Mouse (Mus musculus) heart, adult 11 months (tissue): Measurements from ENCODE around the gene Tesk1.

Experiments
- DNase-seq: peaks from one replicate; pipeline ENCODE4 v3.0.0; 2022

The Tesk1 gene

DNA sequence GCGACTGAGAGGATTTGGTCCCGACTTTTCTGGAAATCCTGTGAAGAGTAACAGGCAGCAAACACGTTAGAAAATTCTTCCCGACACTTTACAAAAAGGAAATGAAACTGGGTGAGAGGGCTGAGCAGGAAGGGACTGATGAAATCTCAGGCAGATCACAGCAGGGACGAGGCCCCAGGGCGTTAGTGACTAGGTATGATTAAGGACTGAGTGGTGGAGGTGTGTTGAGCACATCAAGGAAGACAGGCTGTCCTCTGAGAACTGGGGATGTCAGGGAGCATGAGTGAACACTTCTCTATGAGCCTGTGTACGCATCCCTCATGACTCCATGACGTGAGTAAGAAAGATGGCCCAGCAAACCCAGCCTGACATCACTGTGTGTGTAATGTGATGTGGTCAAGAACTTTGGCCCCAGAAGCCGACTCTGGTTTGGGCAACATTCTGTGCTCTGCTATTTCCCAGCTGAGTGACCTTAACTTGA is 21.9 kb upstream of the Tesk1 start:
- DNase-seq: peak; percentile 91

DNA sequence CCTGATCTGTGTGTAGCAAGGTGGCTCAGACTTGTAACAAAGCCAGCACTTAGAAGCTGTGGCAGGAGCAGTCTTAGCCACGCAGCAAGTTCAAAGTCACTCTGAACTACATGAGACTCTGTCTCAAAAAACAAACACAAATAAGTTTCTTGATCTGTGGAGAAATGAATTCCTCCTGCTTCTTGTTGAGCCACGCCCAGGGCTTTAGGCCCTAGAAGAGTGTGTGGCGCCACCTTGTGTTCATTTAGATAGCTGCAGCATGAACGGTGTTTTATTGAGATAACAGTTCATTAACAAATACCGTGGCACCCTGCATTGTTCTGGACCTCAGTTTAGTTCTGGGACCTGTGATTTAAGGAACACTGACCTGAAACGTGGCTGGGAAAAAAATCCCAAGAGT is 21.4 kb upstream of the Tesk1 start:
- peak; percentile 97 for DNase-seq

DNA sequence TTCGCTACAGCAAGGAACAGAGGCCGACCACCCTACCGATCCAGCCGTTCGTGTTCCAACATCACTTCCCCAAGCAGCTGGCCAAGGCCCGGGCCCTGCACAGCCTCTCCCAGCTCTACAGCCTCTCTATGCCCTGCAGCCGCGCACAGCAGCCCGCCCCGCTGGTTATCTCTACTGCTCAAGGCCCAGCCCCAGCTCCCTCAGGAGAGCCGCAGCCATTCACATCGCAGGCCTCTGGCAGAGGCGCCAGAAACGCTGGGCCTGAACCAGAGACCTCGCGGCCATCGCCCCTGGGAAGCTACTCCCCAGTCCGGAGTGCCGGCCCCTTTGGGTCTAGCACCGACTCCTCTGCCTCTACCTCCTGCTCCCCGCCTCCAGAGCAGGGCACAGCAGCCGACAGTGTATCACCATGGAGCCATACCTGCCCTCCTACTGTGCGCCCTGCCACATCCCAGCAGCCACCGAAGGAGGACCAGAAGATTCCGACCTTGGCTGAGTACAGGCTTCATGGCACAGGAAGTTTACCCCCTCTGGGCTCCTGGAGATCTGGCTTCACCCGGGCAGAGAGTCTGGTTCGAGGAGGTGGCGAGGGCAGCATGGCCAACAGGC is 20.0 kb upstream of the Tesk1 start:
- DNase-seq: peak; percentile 95

DNA sequence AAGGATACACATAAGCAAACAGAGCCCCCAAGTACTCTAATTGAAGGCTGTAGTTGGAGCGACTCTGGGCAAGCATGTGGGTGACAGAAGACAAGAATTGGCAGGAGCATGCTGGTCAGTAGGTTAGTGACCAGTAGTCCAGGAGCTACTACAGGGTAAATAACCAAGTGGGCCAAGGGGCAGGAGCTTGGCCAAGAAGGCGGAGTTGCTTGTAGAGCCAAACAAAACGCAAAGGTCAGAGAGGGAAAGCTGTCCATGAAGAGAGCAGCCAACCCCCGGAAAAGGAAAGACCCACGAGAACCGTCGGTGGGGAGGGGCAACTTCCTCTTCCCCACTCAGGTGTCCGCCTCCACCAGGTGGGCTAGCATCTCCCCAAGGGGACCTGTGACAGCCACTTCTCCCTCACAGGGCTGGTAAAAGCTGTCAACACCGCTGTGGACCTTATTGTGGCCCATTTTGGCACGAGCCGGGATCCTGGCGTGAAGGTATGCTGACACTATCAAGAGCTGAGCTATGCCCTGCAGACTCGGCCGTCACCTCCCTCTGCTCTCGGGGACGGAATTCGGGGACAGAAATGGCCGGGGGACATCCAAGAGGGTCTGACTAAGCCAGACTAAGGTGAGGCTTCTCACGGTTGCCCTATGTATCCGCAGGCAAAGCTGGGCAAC is 18.3 kb upstream of the Tesk1 start:
- peak; percentile 97 for DNase-seq

- peak; percentile 90 for DNase-seq
Measured at GRCm38 (mm10) chr4:43424072-43424471, 17.7 kb upstream of the Tesk1 start.

DNA sequence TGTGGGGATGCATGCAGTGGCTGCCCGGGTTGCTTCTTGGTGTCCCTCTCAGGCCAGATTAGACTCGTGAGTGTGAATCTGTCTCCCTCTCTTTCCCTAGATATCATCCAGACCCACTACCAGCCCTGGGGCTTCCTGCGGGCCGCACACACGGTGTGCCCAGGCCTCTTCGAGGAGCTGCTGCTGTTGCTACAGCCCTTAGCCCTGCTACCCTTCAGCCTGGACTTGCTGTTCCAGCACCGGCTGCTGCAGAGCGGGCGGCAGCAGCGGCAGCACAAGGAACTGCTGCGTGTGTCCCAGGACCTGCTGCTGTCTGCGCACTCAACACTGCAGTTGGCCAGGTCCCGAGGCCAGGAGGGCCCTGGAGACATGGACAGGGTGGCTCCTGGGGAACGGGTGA is 16.5 kb upstream of the Tesk1 start:
- peak; percentile 87 for DNase-seq

DNA sequence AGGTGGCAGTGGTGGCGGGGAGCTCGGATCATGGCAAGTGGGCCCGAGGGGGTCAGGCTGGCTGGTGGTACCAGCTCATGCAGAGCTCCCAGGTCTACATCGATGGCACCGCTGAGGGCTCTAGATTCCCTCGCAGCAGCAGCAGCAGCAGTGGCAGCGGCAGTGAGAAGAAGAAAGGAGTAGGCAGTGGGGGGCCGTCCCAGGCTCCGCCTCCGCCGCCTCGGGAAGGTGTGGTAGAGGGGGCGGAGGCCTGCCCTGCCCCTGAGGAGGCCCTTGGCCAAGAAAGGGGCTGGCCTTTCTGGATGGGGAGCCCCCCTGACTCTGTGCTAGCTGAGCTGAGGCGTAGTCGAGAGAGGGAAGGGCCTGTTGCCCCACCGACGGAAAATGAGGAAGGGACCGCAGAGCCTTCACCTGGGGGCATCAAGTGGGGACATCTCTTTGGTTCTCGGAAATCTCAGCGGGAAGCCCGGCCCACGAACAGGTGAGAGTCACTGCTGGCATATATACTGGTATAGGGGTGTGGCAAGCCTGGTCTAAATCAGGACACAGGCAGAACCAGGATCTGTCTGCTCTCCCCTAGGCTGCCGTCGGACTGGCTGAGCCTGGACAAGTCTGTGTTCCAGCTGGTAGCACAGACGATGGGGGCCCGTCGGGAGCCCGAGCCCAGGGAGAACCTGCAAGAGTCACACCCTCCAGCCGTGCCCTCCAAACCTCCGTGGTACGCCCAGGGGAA is 15.9 kb upstream of the Tesk1 start:
- peak; percentile 91 for DNase-seq

GRCm38 (mm10) chr4:43426487-43426886 is 15.3 kb upstream of the Tesk1 start:
- DNase-seq: peak; percentile 90

GRCm38 (mm10) chr4:43427501-43428179 is 14.1 kb upstream of the Tesk1 start:
- peak; percentile 91 for DNase-seq

DNA sequence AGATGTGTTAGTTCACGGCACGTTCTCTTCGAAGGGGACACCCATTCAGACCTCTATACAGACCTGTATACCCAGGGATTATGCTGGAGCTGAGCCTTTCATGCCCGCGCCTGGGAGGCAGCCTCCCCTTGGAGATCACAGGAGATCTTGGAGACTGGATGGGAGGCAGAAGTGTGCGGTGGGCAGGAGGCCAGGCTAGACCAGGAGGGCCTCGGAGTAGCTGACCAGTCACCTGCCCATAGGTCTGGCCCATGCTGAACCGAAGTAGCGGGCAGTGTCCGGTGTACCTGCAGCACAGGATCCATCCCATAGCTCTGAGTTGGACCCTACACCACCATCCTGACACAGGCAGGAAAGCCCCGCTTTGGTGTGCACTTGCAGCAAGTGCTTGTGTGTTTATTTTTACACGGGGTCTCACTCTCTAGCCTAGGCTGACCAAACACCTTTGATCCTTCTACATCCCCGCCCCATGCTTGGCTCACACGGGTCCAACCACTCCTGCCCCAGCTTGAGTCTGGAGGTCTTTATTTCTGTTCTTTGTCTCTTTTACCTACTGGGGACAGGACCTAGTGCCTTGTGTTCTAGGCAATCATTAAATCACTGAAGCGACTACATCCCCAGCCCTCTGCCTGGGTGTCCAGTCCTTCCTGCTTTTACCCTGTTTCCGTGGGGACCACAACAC is 13.4 kb upstream of the Tesk1 start:
- peak; percentile 91 for DNase-seq

DNA sequence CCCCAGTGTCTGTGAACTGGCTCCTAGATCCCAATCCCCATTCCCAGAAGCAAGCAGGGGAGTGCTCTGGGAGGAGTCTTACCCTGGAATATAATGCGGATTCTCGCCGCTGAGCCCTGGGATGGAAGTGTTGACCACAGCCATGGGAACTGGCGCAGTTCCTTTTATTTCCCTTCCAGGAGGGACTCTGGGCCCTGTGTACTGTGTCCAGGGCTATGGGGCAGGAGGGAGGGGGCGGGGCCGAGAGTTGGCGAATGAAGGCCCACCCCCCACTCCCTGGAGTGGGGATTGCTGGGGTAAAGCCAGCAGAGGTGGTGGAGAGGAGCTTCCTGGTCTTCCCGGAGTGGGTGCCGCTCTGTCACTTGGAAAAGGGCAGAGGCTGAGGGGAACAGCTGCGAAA is 12.8 kb upstream of the Tesk1 start, which contains the start of gene Fam166b:
Fam166b (minus strand) TSS at position 189 of the 400 bp plus-strand sequence.
- DNase-seq: peak; percentile 97

GRCm38 (mm10) chr4:43431690-43432089 is 10.0 kb upstream of the Tesk1 start:
- DNase-seq: peak; percentile 97

DNA sequence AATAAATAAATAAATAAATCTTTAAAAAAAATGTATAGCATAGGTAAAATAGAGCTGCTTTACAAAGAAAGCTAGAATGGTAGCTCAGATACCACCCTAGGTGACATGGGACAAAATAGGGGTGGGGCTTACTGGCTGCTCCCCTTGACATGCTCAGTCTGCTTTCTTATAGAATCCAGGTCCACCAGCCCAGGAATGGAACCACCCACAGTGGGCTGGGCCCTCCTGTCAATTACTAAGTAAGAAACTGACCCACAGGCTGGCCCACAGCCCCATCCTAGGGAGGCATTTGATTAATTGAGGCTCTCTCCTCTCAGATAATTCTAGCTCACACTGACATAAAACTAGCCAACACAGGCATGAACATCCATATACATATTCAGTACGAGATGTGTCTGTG is 8.9 kb upstream of the Tesk1 start:
- DNase-seq: no peak

- DNase-seq: peak; percentile 100
Measured at GRCm38 (mm10) chr4:43442044-43442443, 305 bp downstream of the Tesk1 start.

DNA sequence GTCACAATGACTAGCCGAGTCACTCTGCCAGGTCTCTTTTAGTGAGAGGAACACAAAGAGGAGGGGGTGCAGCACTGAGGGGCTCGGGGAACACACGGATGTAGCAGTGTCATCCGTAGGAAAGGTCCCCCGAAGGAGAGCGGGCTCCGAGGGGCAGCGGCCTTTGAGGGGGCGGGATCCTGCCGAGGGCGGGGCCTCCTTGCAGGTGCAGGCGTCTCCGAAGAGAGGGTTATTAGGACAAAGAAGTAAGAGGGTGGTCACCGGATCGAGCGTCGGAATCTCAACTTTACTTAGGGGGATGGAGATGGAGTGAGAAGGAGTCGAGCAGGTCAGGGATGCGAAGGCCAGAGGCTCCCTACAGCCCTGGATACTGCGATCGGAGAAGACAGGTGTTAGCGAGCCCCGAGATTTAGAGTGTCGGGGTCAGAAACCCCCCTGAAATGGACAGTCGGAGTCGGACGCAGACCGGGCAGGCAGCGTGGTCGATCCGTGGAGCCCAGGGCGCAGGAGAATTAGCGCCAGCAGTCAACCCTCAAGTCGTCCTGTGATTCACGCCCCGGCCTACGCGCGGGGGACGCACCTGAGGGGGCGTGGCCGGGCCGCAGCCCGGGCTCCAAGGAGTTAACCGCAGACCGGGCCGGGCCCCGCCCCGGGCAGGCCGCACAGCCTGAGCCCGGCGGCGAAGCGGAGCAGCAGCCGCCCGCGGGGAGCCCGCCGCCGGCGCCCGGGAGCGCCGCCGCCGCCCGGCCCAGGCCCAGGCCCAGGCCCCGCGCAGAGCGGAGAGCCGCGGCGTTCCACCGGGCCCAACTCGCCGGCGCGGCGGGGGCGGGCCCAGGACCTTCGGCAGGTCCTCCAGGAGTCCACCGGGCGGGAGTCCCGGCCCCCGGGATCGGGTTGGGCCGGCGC is 970 bp downstream of the Tesk1 start:
- peak; percentile 98 for DNase-seq

- DNase-seq: peak; percentile 93
Measured at GRCm38 (mm10) chr4:43443511-43443910, 1.8 kb downstream of the Tesk1 start.

DNA sequence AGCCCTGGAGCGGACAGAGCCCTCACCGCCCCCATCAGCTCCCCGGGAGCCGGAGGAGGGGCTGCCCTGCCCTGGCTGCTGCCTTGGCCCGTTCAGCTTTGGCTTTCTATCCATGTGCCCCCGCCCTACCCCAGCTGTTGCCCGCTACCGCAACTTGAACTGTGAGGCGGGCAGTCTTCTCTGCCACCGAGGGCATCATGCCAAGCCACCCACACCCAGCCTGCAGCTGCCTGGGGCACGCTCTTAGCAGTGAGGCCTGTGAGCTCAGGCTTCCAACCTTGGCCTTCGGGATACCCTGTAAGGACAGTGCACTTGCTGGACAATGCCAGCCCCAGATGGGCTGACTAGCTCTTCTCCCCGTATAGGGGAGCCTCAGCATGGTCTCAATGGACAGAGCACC is 5.5 kb downstream of the Tesk1 start:
- peak; percentile 97 for DNase-seq

DNA sequence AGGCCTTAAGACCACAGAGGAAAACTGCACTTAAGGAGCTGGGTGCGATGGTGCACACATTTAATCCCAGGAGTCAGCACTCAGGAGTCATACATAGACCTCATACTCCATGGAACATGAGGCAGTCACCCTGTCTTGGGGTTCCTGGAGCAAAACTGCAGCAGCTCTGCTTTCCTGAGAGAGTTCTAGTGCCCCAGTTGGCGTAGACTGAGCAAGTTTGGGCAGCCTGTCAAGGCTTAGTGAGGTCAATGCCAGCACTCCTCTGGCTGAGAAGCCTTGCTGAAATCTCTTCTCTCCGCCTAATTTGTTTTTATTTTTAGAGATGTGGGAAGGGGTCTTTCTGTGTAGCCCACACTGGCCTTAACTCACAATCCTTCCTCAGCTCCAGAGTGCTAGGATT is 6.8 kb downstream of the Tesk1 start:
- DNase-seq: no peak

- peak; percentile 92 for DNase-seq
Measured at GRCm38 (mm10) chr4:43452315-43452714, 10.6 kb downstream of the Tesk1 start.

DNA sequence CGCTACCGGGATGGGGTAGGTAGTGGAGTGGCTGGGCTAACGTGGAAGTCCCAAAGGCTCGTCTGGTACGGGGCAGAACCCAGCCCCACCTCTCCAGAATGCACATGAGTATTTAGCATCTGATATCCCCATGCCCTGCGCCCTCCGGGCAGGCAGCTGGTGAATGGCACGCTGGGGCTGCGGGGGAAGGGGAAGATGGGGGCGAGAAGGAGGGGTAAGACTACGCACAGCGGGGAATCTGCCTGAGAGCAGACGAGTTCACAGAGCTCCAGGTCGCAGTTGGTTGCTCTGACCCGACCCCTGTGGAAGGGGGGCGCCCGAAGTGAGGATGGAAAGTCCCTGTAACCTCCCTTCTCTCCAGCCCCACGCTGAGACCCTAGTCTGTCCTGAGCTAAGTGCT is 11.7 kb downstream of the Tesk1 start:
- DNase-seq: no peak

- DNase-seq: peak; percentile 94
Measured at GRCm38 (mm10) chr4:43454041-43454836, 12.5 kb downstream of the Tesk1 start, which contains the start of gene Cd72. TSS of gene Cd72 (minus strand) at chr4:43454628.
